Mouse (Mus musculus): ENCODE results near the gene Syt2.

Syt2 gene

GRCm38 (mm10) chr1:134707516-134707915, 61.0 kb downstream of the Syt2 start:
- DNase-seq = no peak

- DNase-seq = no peak
These were observed 61.8 kb downstream of the Syt2 start for GRCm38 (mm10) chr1:134708274-134708673.

GRCm38 (mm10) chr1:134708801-134709385, 62.4 kb downstream of the Syt2 start:
- DNase-seq = peak; percentile 51 to 55

- DNase-seq = no peak
These were observed 63.2 kb downstream of the Syt2 start for GRCm38 (mm10) chr1:134709411-134710306.

GRCm38 (mm10) chr1:134711061-134711460, 64.6 kb downstream of the Syt2 start:
- DNase-seq = no peak

GRCm38 (mm10) chr1:134711653-134712052, 65.2 kb downstream of the Syt2 start:
- DNase-seq = no peak

GRCm38 (mm10) chr1:134712781-134713299, 66.4 kb downstream of the Syt2 start:
- no peak for DNase-seq

GRCm38 (mm10) chr1:134713421-134713969, 67.0 kb downstream of the Syt2 start:
- no peak for DNase-seq

- no peak for DNase-seq
These were observed 67.7 kb downstream of the Syt2 start for GRCm38 (mm10) chr1:134714166-134714565.

- DNase-seq = no peak
These were observed 68.6 kb downstream of the Syt2 start for GRCm38 (mm10) chr1:134715092-134715491.

GRCm38 (mm10) chr1:134719718-134720304, 73.3 kb downstream of the Syt2 start:
- DNase-seq = peak; percentile 67 to 74

GRCm38 (mm10) chr1:134721486-134721885, 75.0 kb downstream of the Syt2 start:
- no peak for DNase-seq

GRCm38 (mm10) chr1:134722891-134723290, 76.4 kb downstream of the Syt2 start:
- no peak for DNase-seq

GRCm38 (mm10) chr1:134725276-134725675, 78.8 kb downstream of the Syt2 start:
- DNase-seq = peak; percentile 46 to 50

- DNase-seq = no peak
These were observed 80.0 kb downstream of the Syt2 start for GRCm38 (mm10) chr1:134726480-134726879.

GRCm38 (mm10) chr1:134727256-134727655, 80.8 kb downstream of the Syt2 start:
- no peak for DNase-seq

- DNase-seq = no peak
These were observed 87.2 kb downstream of the Syt2 start for GRCm38 (mm10) chr1:134733659-134734058.

GRCm38 (mm10) chr1:134737463-134737862, 91.0 kb downstream of the Syt2 start:
- DNase-seq = no peak

GRCm38 (mm10) chr1:134741433-134741832, 95.0 kb downstream of the Syt2 start:
- DNase-seq = peak; percentile 40 to 43

- DNase-seq = no peak
These were observed 95.6 kb downstream of the Syt2 start for GRCm38 (mm10) chr1:134741946-134742661.

- DNase-seq = peak; percentile 55 to 57
These were observed 99.2 kb downstream of the Syt2 start for GRCm38 (mm10) chr1:134745648-134746047.
